Comparison of ENCODE assay signal across 20 mouse cellular contexts in genomic region chr5:31727456-31727855, GRCm38 (mm10). TPM values are rescaled to one million over a fixed set of nuclear protein-coding genes. Genes with fewer than 3 reads are reported as not detected.
DNase-seq lines count a peak whose midpoint lies in the region; ATAC-seq and TF ChIP-seq lines count a peak whose summit lies in the region.
"Had no signal": no experiment of that assay in that cellular context is flagged by ENCODE, and none has a peak within 500 bp of the region (broad histone marks: within the 10 kb centered on the region; RNA-seq: fewer than 3 reads in every experiment).

No protein-coding gene starts in this region.

- TF ChIP-seq RAD21 in MEL (IDR thresholded peaks at IDR 0.05; ENCODE audit: low read depth, low read length), result no peak

- no peak overlapping the region for H3K4me2 ChIP-seq in kidney, postnatal 0 days (ENCODE audit: low read length)
- H3K4me2 ChIP-seq: embryonic facial prominence, embryonic 12.5 days; limb, embryonic 13.5 days; lung, embryonic 14.5 days; neural tube, embryonic 12.5 days had no signal

- H3K4me1 ChIP-seq in heart, adult 2 months (ENCODE audit: control insufficient read depth, insufficient read depth, low read length), result peaks cover 5% of the 10 kb centered on the region
- no peaks in the 10 kb centered on the region for H3K4me1 ChIP-seq in kidney, postnatal 0 days (replicated peaks; ENCODE audit: insufficient read depth, low read length)
- H3K4me1 ChIP-seq in MEL (ENCODE audit: control insufficient read depth in 1 of 2, insufficient read depth in 2 of 2, low read length in 2 of 2), result peaks cover 14 to 24% of the 10 kb centered on the region in 2 experiments
- peaks cover under 1% of the 10 kb centered on the region; the same call in 1 of the 2 replicates for H3K4me1 ChIP-seq in forebrain, embryonic 10.5 days
- H3K4me1 ChIP-seq: embryonic facial prominence, embryonic 12.5 days; limb, embryonic 13.5 days; neural tube, embryonic 12.5 days had no signal

- H3K27ac ChIP-seq in heart, adult 2 months, result peak overlapping the region; percentile 57
- no peak overlapping the region for H3K27ac ChIP-seq in kidney, postnatal 0 days
- no peak overlapping the region for H3K27ac ChIP-seq in MEL (ENCODE audit: control insufficient read depth, low read depth, low read length)
- no peak overlapping the region for H3K27ac ChIP-seq in forebrain, embryonic 10.5 days
- H3K27ac ChIP-seq: embryonic facial prominence, embryonic 12.5 days; hindbrain, embryonic 10.5 days; limb, embryonic 13.5 days; neural tube, embryonic 12.5 days; stomach, postnatal 0 days had no signal

- H3K27me3 ChIP-seq in heart, adult 2 months (ENCODE audit: control insufficient read depth, insufficient read depth, low read length), result no peaks in the 10 kb centered on the region
- H3K27me3 ChIP-seq in kidney, postnatal 0 days (ENCODE audit: insufficient read depth, low read length), result no peaks in the 10 kb centered on the region
- H3K27me3 ChIP-seq in MEL (ENCODE audit: control insufficient read depth in 1 of 2, insufficient read depth in 2 of 2, low read length in 2 of 2), result no peaks in the 10 kb centered on the region
- no peaks in the 10 kb centered on the region for H3K27me3 ChIP-seq in forebrain, embryonic 10.5 days (ENCODE audit: poor library complexity, severe bottlenecking)
- H3K27me3 ChIP-seq: embryonic facial prominence, embryonic 12.5 days; limb, embryonic 13.5 days; neural tube, embryonic 12.5 days; Patski had no signal

- no peak overlapping the region for H3K9ac ChIP-seq in heart, adult 2 months (ENCODE audit: low read depth, low read length)
- H3K9ac ChIP-seq in kidney, postnatal 0 days (ENCODE audit: low read depth, low read length), result no peak overlapping the region
- H3K9ac ChIP-seq in MEL (ENCODE audit: control insufficient read depth, low read depth, low read length, poor library complexity, severe bottlenecking), result no peak overlapping the region
- H3K9ac ChIP-seq: embryonic facial prominence, embryonic 12.5 days; limb, embryonic 13.5 days; lung, embryonic 14.5 days; neural tube, embryonic 12.5 days had no signal

- no peak overlapping the region for H3K4me3 ChIP-seq in heart, adult 2 months
- no peak overlapping the region for H3K4me3 ChIP-seq in kidney, postnatal 0 days (replicated peaks; ENCODE audit: low read depth, low read length)
- no peak overlapping the region for H3K4me3 ChIP-seq in MEL (ENCODE audit: control insufficient read depth in 1 of 2, insufficient read depth in 1 of 2, low read depth in 2 of 2, low read length in 2 of 2)
- no peak overlapping the region for H3K4me3 ChIP-seq in forebrain, embryonic 10.5 days
- H3K4me3 ChIP-seq: embryonic facial prominence, embryonic 12.5 days; hindbrain, embryonic 10.5 days; limb, embryonic 13.5 days; neural tube, embryonic 12.5 days had no signal

- no peak for TF ChIP-seq EP300 in heart, adult 2 months (IDR thresholded peaks at IDR 0.05; ENCODE audit: insufficient read depth, low read depth, low read length)
- TF ChIP-seq EP300 in MEL (IDR thresholded peaks at IDR 0.05; ENCODE audit: low read depth in 1 of 2, low read length in 2 of 2), result no peak

- ATAC-seq in kidney, postnatal 0 days (replicated peaks; ENCODE audit: low FRiP score, low read depth), result no peak
- peak; percentile 94 for ATAC-seq in megakaryocyte, adult 5-6 weeks (ENCODE audit: poor library complexity, severe bottlenecking)
- ATAC-seq: activated CD4-positive, CD25-positive, alpha-beta regulatory T cell, adult 4 months; Patski had no signal

- H3K9me3 ChIP-seq in kidney, postnatal 0 days (replicated peaks; ENCODE audit: low read length), result no peaks in the 10 kb centered on the region
- H3K9me3 ChIP-seq in MEL (replicated peaks; ENCODE audit: insufficient read depth, low read length), result no peaks in the 10 kb centered on the region
- H3K9me3 ChIP-seq in forebrain, embryonic 10.5 days, result no peaks in the 10 kb centered on the region
- H3K9me3 ChIP-seq: embryonic facial prominence, embryonic 12.5 days; hindbrain, embryonic 10.5 days; limb, embryonic 13.5 days; neural tube, embryonic 12.5 days had no signal

- TF ChIP-seq POLR2A in heart, adult 2 months (IDR thresholded peaks at IDR 0.05; ENCODE audit: insufficient read depth, low read depth, low read length), result no peak
- no peak for TF ChIP-seq POLR2A in MEL (IDR thresholded peaks at IDR 0.05; ENCODE audit: control insufficient read depth in 1 of 2, insufficient read depth in 1 of 2, low read depth in 1 of 2, low read length in 2 of 2, poor library complexity in 1 of 2)

- 36% methylated on average over 5 of the region's 5 CpGs for WGBS in heart, adult 2 months
- 67% methylated on average over 5 of the region's 5 CpGs for WGBS in kidney, postnatal 0 days
- 85% methylated on average over 5 of the region's 5 CpGs for WGBS in forebrain, embryonic 10.5 days

- no peaks in the 10 kb centered on the region for H3K79me2 ChIP-seq in heart, adult 2 months (replicated peaks; ENCODE audit: control insufficient read depth, insufficient read depth, low read length)
- no peaks in the 10 kb centered on the region; the same call in 1 of the 2 replicates for H3K79me2 ChIP-seq in MEL (ENCODE audit: control insufficient read depth, insufficient read depth, low read length, poor library complexity)

- peaks cover 5% of the 10 kb centered on the region; the same call in 1 of the 2 replicates for H3K36me3 ChIP-seq in heart, adult 2 months (ENCODE audit: control insufficient read depth, insufficient read depth, low read length)
- no peaks in the 10 kb centered on the region for H3K36me3 ChIP-seq in kidney, postnatal 0 days (ENCODE audit: insufficient read depth, low read length)
- H3K36me3 ChIP-seq in MEL (ENCODE audit: control insufficient read depth in 1 of 2, insufficient read depth in 2 of 2, low read length in 2 of 2), result peaks cover 0 to 32% of the 10 kb centered on the region in 2 experiments; a peak in 2 of 4 replicates
- no peaks in the 10 kb centered on the region for H3K36me3 ChIP-seq in forebrain, embryonic 10.5 days (replicated peaks)
- H3K36me3 ChIP-seq: embryonic facial prominence, embryonic 12.5 days; hindbrain, embryonic 10.5 days; limb, embryonic 13.5 days; neural tube, embryonic 12.5 days had no signal

- DNase-seq in heart, adult 2 months, result no peak
- no peak for DNase-seq in heart, postnatal 36 days
- peak; percentile 50 for DNase-seq in kidney, postnatal 0 days (ENCODE audit: low spot score)
- no peak for DNase-seq in kidney, adult 18-20 months
- no peak for DNase-seq in MEL (ENCODE audit: low read depth, low spot score)
- DNase-seq in layer of hippocampus, adult 11-12 months (ENCODE audit: low spot score), result no peak
- DNase-seq in forebrain, embryonic 10.5 days (ENCODE audit: extremely low spot score, low spot score), result no peak
- DNase-seq: adrenal gland, postnatal 25 days; cerebellum, adult 8-10 months; gastrocnemius, postnatal 14 days; lung, embryonic 14.5 days; right cerebral cortex, postnatal 14 days had no signal

- no peak for TF ChIP-seq CTCF in heart, adult 2 months (IDR thresholded peaks at IDR 0.05)
- TF ChIP-seq CTCF in kidney, postnatal 0 days (IDR thresholded peaks at IDR 0.05; ENCODE audit: low read depth), result no peak
- no peak for TF ChIP-seq CTCF in MEL (IDR thresholded peaks at IDR 0.05 in 2 of 3, conservative IDR thresholded peaks at IDR 0.05 in 1 of 3; ENCODE audit: control insufficient read depth in 1 of 3, insufficient read depth in 1 of 3, low read depth in 2 of 3, low read length in 3 of 3, poor library complexity in 1 of 3, severe bottlenecking in 1 of 3)

- intact Hi-C loops in heart, adult 2 months (cut with DNase I), result loop anchor here (2.0 kb wide), 1 partner anchor 29 kb away; no protein-coding TSS in a partner anchor
- intact Hi-C loops in heart, postnatal 36 days (cut with DNase I), result loop anchor here (5.0 kb wide), 1 partner anchor 40 kb away; no protein-coding TSS in a partner anchor

TF ChIP-seq in MEL, 35 proteins besides CTCF, POLR2A, EP300 and RAD21:
- TF ChIP-seq BHLHE40 (IDR thresholded peaks at IDR 0.05; ENCODE audit: borderline replicate concordance, low read depth, low read length), result no peak
- TF ChIP-seq USF1 (IDR thresholded peaks at IDR 0.05; ENCODE audit: low read depth, low read length), result peak; percentile 34
- no peak for TF ChIP-seq ZMIZ1 (IDR thresholded peaks at IDR 0.05; ENCODE audit: low read depth, low read length)
- no peak for TF ChIP-seq MAX (IDR thresholded peaks at IDR 0.05; ENCODE audit: low read length)
- TF ChIP-seq KAT2A (conservative IDR thresholded peaks at IDR 0.05; ENCODE audit: low read depth, low read length), result no peak
- no peak for TF ChIP-seq ZNF384 (IDR thresholded peaks at IDR 0.05; ENCODE audit: low read depth, low read length)
- no peak for TF ChIP-seq CHD2 (IDR thresholded peaks at IDR 0.05; ENCODE audit: low read length)

RNA-seq across cellular contexts. Expression of gene Babam2, which starts 30.0 kb away (rescaled TPM):
- total RNA-seq in heart, adult 2 months (2021), result 10 to 100 TPM; 28.4 to 32.9 TPM
- polyA plus RNA-seq in heart, adult 2 months (2012; rRNA removed), result 25.2 and 34.4 TPM in 2 replicates
- 10 to 100 TPM; 31.6 to 37.3 TPM for total RNA-seq in heart, postnatal 36 days (2021)
- 82.7 and 90.2 TPM in 2 replicates for polyA plus RNA-seq in kidney, postnatal 0 days (2015; fragmentation: Nextera tagmentation; extraction: Ambion mirVana)
- total RNA-seq in MEL (2012; rRNA removed), result 40.5 and 43.3 TPM in 2 replicates
- 10 to 100 TPM in 1 of 2 experiments, not detected in 1; 86.6 TPM for polyA plus RNA-seq in MEL (2012; ENCODE audit: insufficient read depth in 1 of 2, insufficient read length in 2 of 2, low read depth in 1 of 2, low replicate concordance in 2 of 2, missing spikeins in 1 of 2)
- total RNA-seq in megakaryocyte, adult 5-6 weeks (2015), result 106 and 112 TPM in 2 replicates
- total RNA-seq in megakaryocyte, adult 5-6 weeks (2017), result 41.2 and 55.3 TPM in 2 replicates
- polyA plus RNA-seq in forebrain, embryonic 10.5 days (2016; fragmentation: Nextera tagmentation; extraction: Ambion mirVana), result 51.7 and 53.4 TPM in 2 replicates

RNA-seq across cellular contexts. Expression of gene Rbks, which starts 30.0 kb away (rescaled TPM):
- 1 to 10 TPM; 4.3 to 4.4 TPM for total RNA-seq in heart, adult 2 months (2021)
- polyA plus RNA-seq in heart, adult 2 months (2012; rRNA removed), result 2.3 and 2.7 TPM in 2 replicates
- 1 to 10 TPM; 3.2 to 3.4 TPM for total RNA-seq in heart, postnatal 36 days (2021)
- 11.7 and 12.5 TPM in 2 replicates for polyA plus RNA-seq in kidney, postnatal 0 days (2015; fragmentation: Nextera tagmentation; extraction: Ambion mirVana)
- total RNA-seq in MEL (2012; rRNA removed), result 23.8 and 34.3 TPM in 2 replicates
- 10 to 100 TPM in 1 of 2 experiments, not detected in 1; 47.4 TPM for polyA plus RNA-seq in MEL (2012; ENCODE audit: insufficient read depth in 1 of 2, insufficient read length in 2 of 2, low read depth in 1 of 2, low replicate concordance in 2 of 2, missing spikeins in 1 of 2)
- 52.2 and 60.9 TPM in 2 replicates for total RNA-seq in megakaryocyte, adult 5-6 weeks (2015)
- 31.0 and 37.4 TPM in 2 replicates for total RNA-seq in megakaryocyte, adult 5-6 weeks (2017)
- polyA plus RNA-seq in forebrain, embryonic 10.5 days (2016; fragmentation: Nextera tagmentation; extraction: Ambion mirVana), result 5.2 and 5.7 TPM in 2 replicates
